Mouse (Mus musculus) megakaryocyte, embryonic 14.5 days (primary cell): ENCODE results near the gene Taf1b.

Source experiments
- FLI1 ChIP-seq: IDR thresholded peaks from 2 replicates; pipeline ENCODE4 v1.6.1; 2012; ENCODE audit warnings: low read length, inconsistent platforms, mixed read lengths
- GATA1 ChIP-seq: IDR thresholded peaks from 3 replicates; pipeline ENCODE4 v1.6.1; 2012; ENCODE audit warnings: mixed read lengths, low read length, inconsistent platforms, borderline replicate concordance

- no peak for TF ChIP-seq GATA1
- TF ChIP-seq FLI1: no peak
These were observed 73.6 kb downstream of the Taf1b start, which contains the start of gene Grhl1 for GRCm38 (mm10) chr12:24571523-24572392.
